Mouse (Mus musculus) lung, embryonic 15.5 days (tissue): Measurements from ENCODE around the gene Cd40lg. TPM values are rescaled to one million over a fixed set of nuclear protein-coding genes. Genes with fewer than 3 reads are reported as not detected.

ENCODE experiments used
- ATAC-seq: fragments of 200-750 bp; cut with Nextera tagmentation; 2 replicates; pipeline ENCODE4 v1.8.0; 2017; ENCODE audit warnings: moderate number of reproducible peaks, borderline replicate concordance; ENCODE audit not compliant: low FRiP score, low TSS enrichment; ENCODE audit errors: extremely low read depth
- H3K27ac ChIP-seq: fragments of 300-500 bp; sonication (generic); 2 replicates; pipeline ENCODE4 v1.5.1; 2015; ENCODE audit warnings: moderate library complexity, mild to moderate bottlenecking, inconsistent platforms
- H3K27me3 ChIP-seq: fragments of 300-500 bp; sonication (generic); 2 replicates; pipeline ENCODE4 v1.6.1; 2015; ENCODE audit warnings: inconsistent platforms
- H3K36me3 ChIP-seq: fragments of 300-500 bp; sonication (generic); 2 replicates; pipeline ENCODE4 v1.6.1; 2015; ENCODE audit warnings: inconsistent platforms
- H3K4me1 ChIP-seq: fragments of 300-500 bp; sonication (generic); 2 replicates; pipeline ENCODE4 v1.6.1; 2015; ENCODE audit warnings: inconsistent platforms
- H3K4me2 ChIP-seq: fragments of 300-500 bp; sonication (generic); 2 replicates; pipeline ENCODE4 v1.6.1; 2015; ENCODE audit warnings: inconsistent platforms, mild to moderate bottlenecking, moderate library complexity
- H3K4me3 ChIP-seq: fragments of 300-500 bp; sonication (generic); 2 replicates; pipeline ENCODE4 v1.5.1; 2015; ENCODE audit warnings: mild to moderate bottlenecking, inconsistent platforms
- H3K9ac ChIP-seq: fragments of 300-500 bp; sonication (generic); 2 replicates; pipeline ENCODE4 v1.6.1; 2015; ENCODE audit warnings: inconsistent platforms
- H3K9me3 ChIP-seq: fragments of 300-500 bp; sonication (generic); 2 replicates; pipeline ENCODE4 v1.6.1; 2016; ENCODE audit warnings: inconsistent platforms
- WGBS: fragments of 180-500 bp; shearing (Covaris S2); methylation state at CpG from one replicate; pipeline ENCODE4 v1.1.7; 2015; 5-methylcytosine and 5-hydroxymethylcytosine counted together
- polyA plus RNA-seq: library from polyadenylated mRNA; unstranded; fragments of >200 nt; fragmentation: Nextera tagmentation; extraction: Ambion mirVana; gene quantifications from 2 replicates; pipeline ENCODE4 v1.2.1, GENCODE M21; 2015

The Cd40lg gene
- polyA plus RNA-seq, 1 experiment from 2014 or later = not detected

DNA sequence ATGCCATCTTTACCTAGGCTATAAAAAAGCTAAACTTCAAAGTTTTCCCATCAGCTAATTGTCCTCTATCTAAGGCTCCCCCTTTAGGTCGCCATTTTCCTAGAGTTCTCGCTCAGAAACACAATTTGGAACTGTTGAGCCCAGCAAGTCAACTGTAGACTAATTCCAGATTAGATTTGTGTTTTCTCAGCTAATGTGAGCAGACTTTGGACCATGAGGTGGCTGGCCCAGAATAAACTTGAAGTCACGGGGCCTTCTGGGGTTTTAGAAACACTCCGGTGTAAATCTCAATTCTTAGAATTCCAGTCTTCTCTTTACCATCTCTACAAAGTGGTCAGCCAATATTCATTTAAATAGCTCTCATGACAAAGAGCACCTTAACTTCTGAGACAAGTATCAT is 3.6 kb downstream of the Cd40lg start:
- Histone ChIP-seq H3K27me3 (no peaks in the 10 kb centered on the region), H3K9me3 (no peaks in the 10 kb centered on the region), H3K9ac (no peak overlapping the region), H3K4me3 (no peak overlapping the region), H3K4me1 (no peaks in the 10 kb centered on the region), H3K36me3 (no peaks in the 10 kb centered on the region), H3K4me2 (no peak overlapping the region), H3K27ac (no peak overlapping the region)
- no peak for ATAC-seq
- WGBS = 89% methylated on average over 4 of the region's 4 CpGs

DNA sequence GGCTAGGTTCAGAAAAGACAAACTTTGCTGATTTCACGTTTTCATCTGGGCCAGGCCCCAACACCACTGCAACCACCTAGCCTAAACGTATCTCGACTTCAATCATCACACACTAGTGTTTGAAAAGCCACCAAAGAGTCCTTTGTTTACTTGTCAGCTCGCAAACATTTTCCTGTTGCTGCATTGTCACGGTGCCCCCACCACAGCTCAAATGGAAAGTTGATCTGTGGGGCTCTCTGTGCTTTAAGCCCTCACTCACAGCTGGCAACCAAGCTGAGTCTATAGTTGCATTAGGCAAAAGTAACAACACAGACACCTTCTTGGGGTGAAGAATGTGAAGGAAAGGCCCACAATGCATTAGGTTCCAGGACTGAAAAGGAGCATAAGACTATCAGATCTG is 4.3 kb downstream of the Cd40lg start:
- Histone ChIP-seq H3K27me3 (no peaks in the 10 kb centered on the region), H3K4me1 (no peaks in the 10 kb centered on the region), H3K4me2 (no peak overlapping the region), H3K9me3 (no peaks in the 10 kb centered on the region), H3K27ac (no peak overlapping the region), H3K36me3 (no peaks in the 10 kb centered on the region), H3K4me3 (no peak overlapping the region), H3K9ac (no peak overlapping the region)
- WGBS = 38% methylated on average over 5 of the region's 5 CpGs
- no peak for ATAC-seq

DNA sequence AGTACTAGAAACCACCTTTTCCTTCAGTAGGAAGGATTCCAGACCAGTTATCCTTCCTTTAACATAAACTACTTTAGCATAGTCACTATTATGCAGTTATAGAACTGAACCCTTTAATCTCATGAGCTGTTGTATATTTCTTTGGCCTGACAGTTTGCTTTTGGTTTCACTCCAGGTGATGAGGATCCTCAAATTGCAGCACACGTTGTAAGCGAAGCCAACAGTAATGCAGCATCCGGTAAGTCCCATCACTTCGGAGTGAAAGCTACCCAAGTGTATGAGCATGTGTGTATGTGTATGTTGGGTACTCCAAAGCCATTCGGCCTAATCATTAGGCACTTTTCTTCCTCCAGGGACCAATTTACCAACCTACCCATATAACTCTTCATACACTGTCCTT is 7.6 kb downstream of the Cd40lg start:
- 78% methylated on average over 5 of the region's 5 CpGs for WGBS
- H3K4me1 ChIP-seq = no peaks in the 10 kb centered on the region
- no peak overlapping the region for H3K27ac ChIP-seq
- H3K4me3 ChIP-seq = no peak overlapping the region
- H3K9ac ChIP-seq = no peak overlapping the region
- H3K36me3 ChIP-seq = no peaks in the 10 kb centered on the region
- ATAC-seq = no peak
- H3K4me2 ChIP-seq = no peak overlapping the region
- no peaks in the 10 kb centered on the region for H3K9me3 ChIP-seq
- no peaks in the 10 kb centered on the region for H3K27me3 ChIP-seq

DNA sequence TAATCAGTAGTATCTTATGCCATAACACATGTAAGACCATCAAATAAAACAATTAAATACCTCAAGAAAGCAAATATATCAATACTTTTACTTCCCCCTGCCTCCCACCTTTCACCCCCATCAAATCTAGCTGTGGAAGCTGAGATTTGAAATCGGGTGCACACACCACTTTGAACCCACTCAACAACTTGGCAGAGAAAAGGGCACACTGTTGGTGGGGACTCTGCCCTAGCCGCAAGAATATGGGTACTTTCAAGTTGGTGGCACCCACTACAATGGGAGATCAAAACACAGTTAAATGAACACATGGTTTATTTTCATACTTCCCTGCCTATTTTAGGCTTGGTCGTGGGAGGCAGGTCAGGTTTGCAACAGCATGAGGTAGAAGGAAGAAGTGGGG is 9.9 kb downstream of the Cd40lg start:
- Histone ChIP-seq H3K27me3 (no peaks in the 10 kb centered on the region), H3K9me3 (no peaks in the 10 kb centered on the region), H3K4me2 (no peak overlapping the region), H3K4me1 (no peaks in the 10 kb centered on the region), H3K27ac (no peak overlapping the region), H3K4me3 (no peak overlapping the region), H3K9ac (no peak overlapping the region), H3K36me3 (no peaks in the 10 kb centered on the region)
- ATAC-seq = no peak
- WGBS = 77% methylated on average over 3 of the region's 3 CpGs

DNA sequence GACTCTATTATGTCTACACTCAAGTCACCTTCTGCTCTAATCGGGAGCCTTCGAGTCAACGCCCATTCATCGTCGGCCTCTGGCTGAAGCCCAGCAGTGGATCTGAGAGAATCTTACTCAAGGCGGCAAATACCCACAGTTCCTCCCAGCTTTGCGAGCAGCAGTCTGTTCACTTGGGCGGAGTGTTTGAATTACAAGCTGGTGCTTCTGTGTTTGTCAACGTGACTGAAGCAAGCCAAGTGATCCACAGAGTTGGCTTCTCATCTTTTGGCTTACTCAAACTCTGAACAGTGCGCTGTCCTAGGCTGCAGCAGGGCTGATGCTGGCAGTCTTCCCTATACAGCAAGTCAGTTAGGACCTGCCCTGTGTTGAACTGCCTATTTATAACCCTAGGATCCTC is 11.4 kb downstream of the Cd40lg start:
- 74% methylated on average over 10 of the region's 10 CpGs for WGBS
- Histone ChIP-seq H3K27ac (no peak overlapping the region), H3K27me3 (no peaks in the 10 kb centered on the region), H3K4me3 (no peak overlapping the region), H3K36me3 (no peaks in the 10 kb centered on the region), H3K4me1 (no peaks in the 10 kb centered on the region), H3K9me3 (no peaks in the 10 kb centered on the region), H3K9ac (no peak overlapping the region), H3K4me2 (no peak overlapping the region)
- ATAC-seq = no peak

DNA sequence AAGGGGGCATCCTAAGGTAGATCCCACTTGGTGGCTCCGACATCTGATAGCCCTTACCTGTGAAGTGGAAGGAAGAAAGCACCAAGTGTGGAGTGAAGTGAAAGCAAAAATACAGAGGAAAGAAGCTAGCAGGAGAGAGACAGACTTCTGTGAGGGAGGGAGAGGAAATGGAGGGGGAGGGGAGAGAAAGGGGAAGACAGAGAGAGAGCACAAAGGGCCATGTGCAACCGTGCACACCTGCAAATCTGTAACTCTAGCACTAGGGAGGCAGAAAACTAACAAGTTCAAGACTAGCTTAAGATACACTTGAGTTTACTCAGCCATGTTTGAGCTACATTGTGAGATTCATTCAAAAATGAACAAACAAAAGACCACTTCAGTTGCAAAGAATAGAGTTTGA is 16.2 kb downstream of the Cd40lg start:
- no peak overlapping the region for H3K9ac ChIP-seq
- no peaks in the 10 kb centered on the region for H3K27me3 ChIP-seq
- ATAC-seq = no peak
- 57% methylated on average over 2 of the region's 2 CpGs for WGBS
- H3K4me1 ChIP-seq = no peaks in the 10 kb centered on the region
- H3K36me3 ChIP-seq = no peaks in the 10 kb centered on the region
- H3K4me2 ChIP-seq = no peak overlapping the region
- H3K27ac ChIP-seq = no peak overlapping the region
- no peak overlapping the region for H3K4me3 ChIP-seq
- H3K9me3 ChIP-seq = no peaks in the 10 kb centered on the region

DNA sequence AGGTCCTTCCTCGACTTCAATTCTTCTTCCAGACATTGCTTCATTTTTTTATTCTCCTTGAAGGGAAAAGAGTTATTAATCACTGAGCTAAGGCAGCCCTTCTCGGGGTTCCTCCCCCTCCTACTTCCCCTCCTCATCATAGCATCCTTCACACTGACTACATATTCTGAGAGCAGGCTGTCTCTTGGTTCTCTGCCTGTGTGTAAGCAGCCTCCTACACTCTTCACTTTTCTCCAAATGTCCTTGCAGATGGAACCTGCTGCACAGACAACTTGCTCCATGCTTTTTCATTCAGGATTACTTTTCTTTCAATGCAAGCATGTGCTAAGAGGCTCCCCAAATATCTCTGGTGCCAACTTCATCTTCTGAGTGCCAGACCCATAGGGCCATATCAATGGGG is 21.7 kb downstream of the Cd40lg start:
- Histone ChIP-seq H3K36me3 (no peaks in the 10 kb centered on the region), H3K9ac (no peak overlapping the region), H3K27me3 (no peaks in the 10 kb centered on the region), H3K4me3 (no peak overlapping the region), H3K4me1 (no peaks in the 10 kb centered on the region), H3K27ac (no peak overlapping the region), H3K9me3 (no peaks in the 10 kb centered on the region), H3K4me2 (no peak overlapping the region)
- WGBS = 31% methylated on average over 2 of the region's 2 CpGs
- ATAC-seq = no peak

DNA sequence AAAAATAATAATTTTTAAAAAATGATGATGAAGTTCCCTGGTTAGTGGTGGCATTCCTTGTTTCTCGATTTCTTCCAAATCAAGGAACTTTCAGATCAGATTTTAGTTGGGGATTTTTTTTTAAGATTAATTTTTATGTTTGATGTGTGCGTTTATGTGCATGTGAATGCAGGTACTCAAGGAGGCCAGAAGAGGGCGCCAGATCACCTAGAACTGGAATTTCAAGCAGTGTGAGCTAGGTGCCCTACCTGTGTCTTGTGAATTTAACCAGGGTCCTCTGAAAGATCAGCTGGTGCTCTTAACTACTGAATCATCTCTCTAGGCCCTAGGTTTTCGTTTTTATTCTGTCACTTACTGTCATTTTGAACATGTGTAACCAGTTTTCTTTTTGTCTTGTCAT is 24.0 kb downstream of the Cd40lg start:
- no peak for ATAC-seq
- H3K9ac ChIP-seq = no peak overlapping the region
- WGBS = 65% methylated on average over 4 of the region's 4 CpGs
- no peaks in the 10 kb centered on the region for H3K36me3 ChIP-seq
- H3K27ac ChIP-seq = no peak overlapping the region
- H3K4me3 ChIP-seq = no peak overlapping the region
- H3K4me2 ChIP-seq = no peak overlapping the region
- no peaks in the 10 kb centered on the region for H3K9me3 ChIP-seq
- H3K4me1 ChIP-seq = no peaks in the 10 kb centered on the region
- no peaks in the 10 kb centered on the region for H3K27me3 ChIP-seq

DNA sequence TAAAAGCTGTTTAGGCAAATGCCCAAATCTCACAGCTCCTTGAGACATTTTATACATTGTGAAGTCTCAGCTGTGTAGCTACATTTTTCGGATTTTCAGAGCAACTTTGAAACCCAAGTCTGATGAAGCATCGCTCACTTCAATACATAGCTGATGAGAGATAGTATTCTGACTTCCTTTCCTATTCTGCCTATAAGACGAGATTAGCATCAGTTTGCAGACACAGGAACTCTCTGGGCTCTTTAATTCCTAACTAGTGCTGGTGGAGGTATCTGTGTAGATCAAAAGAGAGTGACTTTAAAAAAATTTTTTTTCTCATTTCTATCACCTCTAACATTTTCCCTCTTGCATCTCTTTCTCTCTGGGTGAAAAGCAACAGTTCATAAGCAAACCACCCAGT is 26.6 kb downstream of the Cd40lg start:
- H3K27me3 ChIP-seq = no peaks in the 10 kb centered on the region
- no peak overlapping the region for H3K9ac ChIP-seq
- H3K4me1 ChIP-seq = no peaks in the 10 kb centered on the region
- H3K27ac ChIP-seq = no peak overlapping the region
- H3K9me3 ChIP-seq = no peaks in the 10 kb centered on the region
- ATAC-seq = no peak
- no peaks in the 10 kb centered on the region for H3K36me3 ChIP-seq
- H3K4me2 ChIP-seq = no peak overlapping the region
- H3K4me3 ChIP-seq = no peak overlapping the region
- whole genome bisulfite sequencing = 62% methylated on average over 3 of the region's 3 CpGs

DNA sequence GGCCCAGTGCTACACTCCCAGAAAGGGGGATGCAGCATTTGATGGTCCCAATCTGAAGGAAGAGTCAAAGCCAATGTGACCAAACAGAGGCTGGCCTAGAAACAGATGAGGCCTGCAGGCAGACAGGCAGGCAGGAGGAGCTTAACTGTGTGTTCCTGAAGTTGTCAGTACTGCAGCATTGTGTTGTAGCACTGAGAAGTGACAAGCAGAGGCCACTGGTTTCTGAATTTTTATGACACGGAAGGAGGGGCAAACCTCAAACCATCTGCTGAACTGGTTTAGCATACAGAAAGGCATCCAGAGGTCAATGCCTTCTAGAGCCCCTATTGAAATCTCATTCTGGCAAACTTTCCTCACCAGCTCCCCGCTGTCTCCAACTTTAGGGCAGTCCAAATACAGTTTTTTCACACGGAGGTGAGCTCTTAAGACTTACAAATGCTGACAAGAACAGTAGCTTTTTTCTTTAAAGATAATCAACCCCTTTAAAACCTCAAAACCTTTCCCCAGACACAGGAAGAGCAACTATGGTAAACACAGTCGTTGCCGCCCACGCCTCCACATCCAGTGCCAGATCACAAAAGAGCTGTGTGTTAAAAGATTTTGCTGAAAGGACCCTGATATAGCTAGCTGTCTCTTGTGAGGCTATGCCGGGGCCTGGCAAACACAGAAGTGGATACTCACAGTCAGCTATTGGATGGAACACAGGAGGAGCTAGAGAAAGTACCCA is 41.5 kb downstream of the Cd40lg start:
- Histone ChIP-seq H3K4me1 (no peaks in the 10 kb centered on the region), H3K9me3 (no peaks in the 10 kb centered on the region), H3K4me3 (no peak overlapping the region), H3K4me2 (no peak overlapping the region), H3K36me3 (no peaks in the 10 kb centered on the region), H3K9ac (no peak overlapping the region), H3K27ac (no peak overlapping the region), H3K27me3 (no peaks in the 10 kb centered on the region)
- ATAC-seq = no peak
- 48% methylated on average over 7 of the region's 7 CpGs for WGBS

DNA sequence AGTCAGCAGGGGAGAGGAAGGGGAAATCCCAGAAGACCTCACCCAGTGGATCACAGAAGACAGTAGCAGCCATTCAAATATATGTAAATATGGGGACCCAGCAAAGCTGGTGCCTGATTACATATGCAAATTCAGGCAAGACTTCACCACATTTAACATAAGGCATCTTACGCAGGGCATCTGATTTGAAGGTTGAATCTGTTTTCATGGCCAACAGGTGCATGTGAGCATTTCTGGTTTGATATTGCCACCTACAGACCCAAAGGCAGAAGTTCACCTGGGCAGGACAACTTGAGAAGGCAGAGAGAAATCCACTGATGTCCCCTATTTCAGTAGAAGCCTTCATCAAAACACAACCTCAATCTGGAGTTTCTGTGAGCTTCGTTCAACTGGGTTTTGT is 48.8 kb downstream of the Cd40lg start:
- H3K27ac ChIP-seq = no peak overlapping the region
- H3K4me2 ChIP-seq = no peak overlapping the region
- no peaks in the 10 kb centered on the region for H3K4me1 ChIP-seq
- H3K27me3 ChIP-seq = no peaks in the 10 kb centered on the region
- WGBS = 59% methylated on average over 2 of the region's 2 CpGs
- H3K9ac ChIP-seq = no peak overlapping the region
- no peaks in the 10 kb centered on the region for H3K36me3 ChIP-seq
- H3K4me3 ChIP-seq = no peak overlapping the region
- no peaks in the 10 kb centered on the region for H3K9me3 ChIP-seq
- no peak for ATAC-seq

DNA sequence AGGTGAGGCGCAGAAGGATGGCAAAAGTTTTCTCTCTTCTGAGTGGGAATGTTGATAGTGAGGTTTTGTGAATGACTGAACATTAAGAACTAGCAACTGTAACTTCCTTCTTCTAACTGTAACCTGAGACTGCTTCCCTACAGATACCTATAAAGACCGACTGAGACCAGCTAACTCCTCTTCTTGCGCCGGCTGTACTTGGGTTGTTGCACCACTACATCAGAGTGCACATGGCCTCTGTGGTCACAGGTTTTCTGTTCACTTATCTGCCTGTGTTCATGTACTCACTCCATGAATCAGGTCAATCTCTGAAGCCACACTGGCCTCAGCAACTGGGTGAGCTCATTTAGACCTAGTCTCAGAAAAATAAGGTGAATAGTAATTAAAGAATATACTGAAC is 51.6 kb downstream of the Cd40lg start:
- no peak overlapping the region for H3K4me2 ChIP-seq
- no peaks in the 10 kb centered on the region for H3K36me3 ChIP-seq
- no peak overlapping the region for H3K4me3 ChIP-seq
- H3K9ac ChIP-seq = no peak overlapping the region
- H3K9me3 ChIP-seq = no peaks in the 10 kb centered on the region
- no peak overlapping the region for H3K27ac ChIP-seq
- 68% methylated on average over 4 of the region's 4 CpGs for WGBS
- ATAC-seq = no peak
- no peaks in the 10 kb centered on the region for H3K27me3 ChIP-seq
- no peaks in the 10 kb centered on the region for H3K4me1 ChIP-seq
